22 mouse cellular contexts compared by ENCODE assay signal in genomic region chr1:40783450-40783849, GRCm38 (mm10). TPM values are rescaled to one million over a fixed set of nuclear protein-coding genes. Genes with fewer than 3 reads are reported as not detected.
A peak's percentile ranks its signal among the peaks of the same experiment; 100 is the strongest.
DNase-seq lines count a peak whose midpoint lies in the region; ATAC-seq and TF ChIP-seq lines count a peak whose summit lies in the region.
"Had no signal": no experiment of that assay in that cellular context is flagged by ENCODE, and none has a peak within 500 bp of the region (broad histone marks: within the 10 kb centered on the region; RNA-seq: fewer than 3 reads in every experiment).

No protein-coding gene starts in this region.

- 50% methylated on average over 7 of the region's 7 CpGs for WGBS in kidney, embryonic 14.5 days
- WGBS in kidney, adult 2 months = 70% methylated on average over 7 of the region's 7 CpGs
- WGBS in kidney, embryonic 15.5 days = 63% methylated on average over 7 of the region's 7 CpGs
- WGBS in kidney, embryonic 16.5 days = 50% methylated on average over 7 of the region's 7 CpGs
- 45% methylated on average over 7 of the region's 7 CpGs for WGBS in kidney, postnatal 0 days

- TF ChIP-seq POLR2A in kidney, adult 2 months (IDR thresholded peaks at IDR 0.05; ENCODE audit: low read depth, low read length) = no peak

- H3K9ac ChIP-seq in kidney, embryonic 14.5 days (ENCODE audit: low read depth, low read length) = no peak overlapping the region
- no peak overlapping the region for H3K9ac ChIP-seq in kidney, embryonic 15.5 days
- no peak overlapping the region for H3K9ac ChIP-seq in kidney, embryonic 16.5 days (replicated peaks; ENCODE audit: low read length)
- H3K9ac ChIP-seq in kidney, postnatal 0 days (ENCODE audit: low read depth, low read length) = no peak overlapping the region

- no peaks in the 10 kb centered on the region for H3K4me1 ChIP-seq in kidney, embryonic 14.5 days (ENCODE audit: control insufficient read depth, insufficient read depth, low read length)
- no peaks in the 10 kb centered on the region for H3K4me1 ChIP-seq in kidney, adult 2 months (ENCODE audit: control insufficient read depth, insufficient read depth, low read length)
- no peaks in the 10 kb centered on the region for H3K4me1 ChIP-seq in kidney, embryonic 15.5 days
- H3K4me1 ChIP-seq in kidney, embryonic 16.5 days (ENCODE audit: insufficient read depth, low read length) = no peaks in the 10 kb centered on the region
- no peaks in the 10 kb centered on the region for H3K4me1 ChIP-seq in kidney, postnatal 0 days (replicated peaks; ENCODE audit: insufficient read depth, low read length)

- peaks cover 5% of the 10 kb centered on the region; the same call in 1 of the 2 replicates for H3K36me3 ChIP-seq in kidney, embryonic 14.5 days (ENCODE audit: control insufficient read depth, insufficient read depth, low read length)
- peaks cover 14% of the 10 kb centered on the region for H3K36me3 ChIP-seq in kidney, adult 2 months (ENCODE audit: control insufficient read depth, insufficient read depth, low read length)
- H3K36me3 ChIP-seq in kidney, embryonic 15.5 days = peaks cover 22% of the 10 kb centered on the region
- peaks cover 21% of the 10 kb centered on the region for H3K36me3 ChIP-seq in kidney, embryonic 16.5 days (ENCODE audit: insufficient read depth, low read length)
- H3K36me3 ChIP-seq in kidney, postnatal 0 days (ENCODE audit: insufficient read depth, low read length) = peaks cover 20% of the 10 kb centered on the region

- H3K4me2 ChIP-seq in kidney, embryonic 14.5 days (replicated peaks; ENCODE audit: low read depth, low read length) = no peak overlapping the region
- H3K4me2 ChIP-seq in kidney, embryonic 15.5 days = no peak overlapping the region
- H3K4me2 ChIP-seq in kidney, embryonic 16.5 days (replicated peaks; ENCODE audit: low read depth, low read length) = no peak overlapping the region
- no peak overlapping the region for H3K4me2 ChIP-seq in kidney, postnatal 0 days (ENCODE audit: low read length)

- no peak overlapping the region for H3K4me3 ChIP-seq in kidney, embryonic 14.5 days (ENCODE audit: low read length)
- no peak overlapping the region for H3K4me3 ChIP-seq in kidney, adult 2 months (ENCODE audit: insufficient read depth, low read depth, low read length)
- no peak overlapping the region for H3K4me3 ChIP-seq in kidney, embryonic 15.5 days (replicated peaks)
- no peak overlapping the region for H3K4me3 ChIP-seq in kidney, embryonic 16.5 days (ENCODE audit: low read length)
- no peak overlapping the region for H3K4me3 ChIP-seq in kidney, postnatal 0 days (replicated peaks; ENCODE audit: low read depth, low read length)

- H3K27ac ChIP-seq in kidney, embryonic 14.5 days (ENCODE audit: low read depth, low read length) = no peak overlapping the region
- no peak overlapping the region for H3K27ac ChIP-seq in kidney, adult 2 months (ENCODE audit: insufficient read depth, low read depth, low read length)
- no peak overlapping the region for H3K27ac ChIP-seq in kidney, embryonic 15.5 days
- no peak overlapping the region for H3K27ac ChIP-seq in kidney, embryonic 16.5 days (ENCODE audit: low read length)
- no peak overlapping the region for H3K27ac ChIP-seq in kidney, postnatal 0 days

- ATAC-seq in kidney, embryonic 14.5 days (ENCODE audit: low FRiP score, low TSS enrichment) = peak; percentile 88
- ATAC-seq in kidney, embryonic 15.5 days (replicated peaks; ENCODE audit: low FRiP score) = peak; percentile 76
- peak; percentile 73 for ATAC-seq in kidney, embryonic 16.5 days (ENCODE audit: low FRiP score, low TSS enrichment)
- no peak; the same call in 1 of the 2 replicates for ATAC-seq in kidney, postnatal 0 days (replicated peaks; ENCODE audit: low FRiP score, low read depth)
- ATAC-seq: activated CD4-positive, CD25-positive, alpha-beta regulatory T cell, adult 4 months; CD4-positive, CD25-positive, alpha-beta regulatory T cell, adult 4 months; Patski had no signal

- no peak for TF ChIP-seq CTCF in kidney, adult 2 months (conservative IDR thresholded peaks at IDR 0.05; ENCODE audit: insufficient read depth, insufficient read length, low read depth, low read length)
- TF ChIP-seq CTCF in kidney, postnatal 0 days (IDR thresholded peaks at IDR 0.05; ENCODE audit: low read depth) = no peak

- no peak for DNase-seq in kidney, adult 2 months
- DNase-seq in kidney, adult 9 months = no peak
- DNase-seq in kidney, postnatal 36 days = no peak
- peak; percentile 34 for DNase-seq in kidney, postnatal 0 days (ENCODE audit: low spot score)
- no peak for DNase-seq in kidney, adult 11 months
- DNase-seq: adrenal gland, adult 2 months; adrenal gland, adult 8-10 months; adrenal gland, postnatal 10 days; adrenal gland, postnatal 14 days; adrenal gland, postnatal 25 days; adrenal gland, postnatal 36 days; B cell, adult 2 months; cerebellum, adult 11 months; cerebellum, adult 11-12 months had no signal

- no peaks in the 10 kb centered on the region for H3K27me3 ChIP-seq in kidney, embryonic 14.5 days (ENCODE audit: control insufficient read depth, insufficient read depth, low read length)
- no peaks in the 10 kb centered on the region for H3K27me3 ChIP-seq in kidney, adult 2 months (replicated peaks; ENCODE audit: control insufficient read depth, insufficient read depth, low read length)
- no peaks in the 10 kb centered on the region for H3K27me3 ChIP-seq in kidney, embryonic 15.5 days
- H3K27me3 ChIP-seq in kidney, embryonic 16.5 days (ENCODE audit: insufficient read depth, low read length) = no peaks in the 10 kb centered on the region
- H3K27me3 ChIP-seq in kidney, postnatal 0 days (ENCODE audit: insufficient read depth, low read length) = no peaks in the 10 kb centered on the region
- H3K27me3 ChIP-seq: CH12.LX, Patski had no signal

- H3K9me3 ChIP-seq in kidney, embryonic 14.5 days (ENCODE audit: control insufficient read depth, low read length) = peaks cover 9% of the 10 kb centered on the region
- peaks cover 10% of the 10 kb centered on the region for H3K9me3 ChIP-seq in kidney, embryonic 15.5 days (replicated peaks)
- peaks cover 12% of the 10 kb centered on the region for H3K9me3 ChIP-seq in kidney, embryonic 16.5 days (ENCODE audit: low read length)
- no peaks in the 10 kb centered on the region for H3K9me3 ChIP-seq in kidney, postnatal 0 days (replicated peaks; ENCODE audit: low read length)

RNA-seq across cellular contexts. Expression of gene Mfsd9, which starts 7.0 kb away (rescaled TPM):
- 2.4 and 4.5 TPM in 2 replicates for polyA plus RNA-seq in kidney, embryonic 14.5 days (2014; fragmentation: Nextera tagmentation; extraction: Ambion mirVana)
- polyA plus RNA-seq in kidney, adult 2 months (2012; rRNA removed) = 10.9 and 13.4 TPM in 2 replicates
- 3.9 and 5.1 TPM in 2 replicates for polyA plus RNA-seq in kidney, embryonic 15.5 days (2015; fragmentation: Nextera tagmentation; extraction: Ambion mirVana)
- 5.9 and 7.2 TPM in 2 replicates for polyA plus RNA-seq in kidney, embryonic 16.5 days (2015; fragmentation: Nextera tagmentation; extraction: Ambion mirVana)
- 7.0 and 8.3 TPM in 2 replicates for polyA plus RNA-seq in kidney, postnatal 0 days (2015; fragmentation: Nextera tagmentation; extraction: Ambion mirVana)

RNA-seq across cellular contexts. Expression of gene Tmem182, which starts 22.0 kb away (rescaled TPM):
- polyA plus RNA-seq in kidney, embryonic 14.5 days (2014; fragmentation: Nextera tagmentation; extraction: Ambion mirVana) = 0.50 TPM in 1 of 2 replicates, not detected in the other
- polyA plus RNA-seq in kidney, adult 2 months (2012; rRNA removed) = 0.95 and 2.4 TPM in 2 replicates
- polyA plus RNA-seq in kidney, embryonic 15.5 days (2015; fragmentation: Nextera tagmentation; extraction: Ambion mirVana) = 1.2 and 1.5 TPM in 2 replicates
- 0.63 and 0.87 TPM in 2 replicates for polyA plus RNA-seq in kidney, embryonic 16.5 days (2015; fragmentation: Nextera tagmentation; extraction: Ambion mirVana)
- 0.71 and 0.92 TPM in 2 replicates for polyA plus RNA-seq in kidney, postnatal 0 days (2015; fragmentation: Nextera tagmentation; extraction: Ambion mirVana)
- polyA plus RNA-seq: activated CD4-positive, CD25-positive, alpha-beta regulatory T cell, adult 4 months; CD4-positive, CD25-positive, alpha-beta regulatory T cell, adult 4 months; G1E; Patski had no signal
